Mouse (Mus musculus) cerebellum, postnatal 36 days (tissue): ENCODE data around the gene Srd5a1.
"Not testable (repeated sequence)": the region's sequence is repeated elsewhere in the genome, so short reads cannot be mapped to it uniquely, and the experiment has no call there.

Experiments used
- DNase-seq, 2 experiments: peaks; one replicate each; pipeline ENCODE4 v3.0.0; 2021 to 2022; ENCODE audit warnings: mixed read lengths in 2 of 2

Srd5a1 gene

GRCm38 (mm10) chr13:69623843-69624242 lies 12.6 kb upstream of the Srd5a1 start:
- DNase-seq, result no peak

- DNase-seq, result no peak
Observed at GRCm38 (mm10) chr13:69616716-69617115, 5.5 kb upstream of the Srd5a1 start.

GRCm38 (mm10) chr13:69612175-69612544 lies 918 bp upstream of the Srd5a1 start:
- no peak for DNase-seq

- peak; percentile 59 to 61 for DNase-seq
Observed at GRCm38 (mm10) chr13:69610751-69611397, 368 bp downstream of the Srd5a1 start.

GRCm38 (mm10) chr13:69608734-69609133 lies 2.5 kb downstream of the Srd5a1 start:
- no peak for DNase-seq

GRCm38 (mm10) chr13:69604670-69605069 lies 6.6 kb downstream of the Srd5a1 start:
- no peak for DNase-seq

GRCm38 (mm10) chr13:69601321-69601720 lies 9.9 kb downstream of the Srd5a1 start:
- DNase-seq, result no peak

GRCm38 (mm10) chr13:69600863-69601262 lies 10.4 kb downstream of the Srd5a1 start:
- not testable (repeated sequence) for DNase-seq

- no peak for DNase-seq
Observed at GRCm38 (mm10) chr13:69598867-69599266, 12.4 kb downstream of the Srd5a1 start.

- DNase-seq, result no peak
Observed at GRCm38 (mm10) chr13:69596515-69596914, 14.7 kb downstream of the Srd5a1 start.

GRCm38 (mm10) chr13:69595911-69596310 lies 15.3 kb downstream of the Srd5a1 start:
- no peak for DNase-seq

GRCm38 (mm10) chr13:69594577-69595256 lies 16.5 kb downstream of the Srd5a1 start:
- no peak for DNase-seq

GRCm38 (mm10) chr13:69593453-69593852 lies 17.8 kb downstream of the Srd5a1 start:
- DNase-seq, result no peak

- no peak for DNase-seq
Observed at GRCm38 (mm10) chr13:69592226-69592625, 19.0 kb downstream of the Srd5a1 start.

- no peak for DNase-seq
Observed at GRCm38 (mm10) chr13:69591338-69591737, 19.9 kb downstream of the Srd5a1 start.

GRCm38 (mm10) chr13:69588263-69588662 lies 23.0 kb downstream of the Srd5a1 start:
- DNase-seq, result no peak

GRCm38 (mm10) chr13:69587849-69588248 lies 23.4 kb downstream of the Srd5a1 start:
- no peak for DNase-seq

- no peak for DNase-seq
Observed at GRCm38 (mm10) chr13:69586337-69586736, 24.9 kb downstream of the Srd5a1 start.

GRCm38 (mm10) chr13:69585828-69586227 lies 25.4 kb downstream of the Srd5a1 start:
- no peak for DNase-seq

- no peak for DNase-seq
Observed at GRCm38 (mm10) chr13:69583591-69583990, 27.7 kb downstream of the Srd5a1 start.

GRCm38 (mm10) chr13:69582411-69582810 lies 28.8 kb downstream of the Srd5a1 start:
- DNase-seq, result no peak

GRCm38 (mm10) chr13:69577181-69577834 lies 33.9 kb downstream of the Srd5a1 start:
- DNase-seq, result no peak

- peak; percentile 31 to 45 for DNase-seq
Observed at GRCm38 (mm10) chr13:69576676-69577075, 34.6 kb downstream of the Srd5a1 start.

- no peak for DNase-seq
Observed at GRCm38 (mm10) chr13:69572594-69572993, 38.6 kb downstream of the Srd5a1 start.
